Mouse (Mus musculus): ENCODE data around the gene Tom1l2. TPM values are rescaled to one million over a fixed set of nuclear protein-coding genes. Genes with fewer than 3 reads are reported as not detected.
A peak's percentile ranks its signal among the peaks of the same experiment; 100 is the strongest.

The Tom1l2 gene
- polyA plus RNA-seq, 1 experiment from 2014 or later = 47.3 TPM

DNA sequence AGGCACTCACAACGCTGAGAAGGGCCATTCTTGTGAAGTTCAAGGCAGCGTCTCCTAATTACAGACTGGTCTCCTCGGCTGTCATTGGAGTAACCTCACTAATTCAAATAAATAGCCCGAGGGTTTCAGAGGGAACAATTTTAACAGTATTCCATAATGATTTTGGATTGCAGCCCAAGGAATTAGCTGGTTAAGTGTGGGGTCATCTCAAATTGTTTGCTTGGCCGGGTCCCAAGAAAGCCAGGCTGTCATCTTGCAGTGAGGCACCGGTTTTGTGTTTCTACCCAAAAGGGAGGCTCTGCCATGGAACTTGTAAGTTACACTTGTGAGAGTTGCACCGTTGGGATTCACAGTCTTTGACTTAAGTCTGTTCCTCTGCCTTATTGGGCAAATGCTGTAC is 36.5 kb downstream of the Tom1l2 start:
- Histone ChIP-seq H3K27me3 (ENCODE audit: control insufficient read depth, insufficient read depth, low read length) (no peaks in the 10 kb centered on the region), H3K4me3 (replicated peaks; ENCODE audit: low read length) (no peak overlapping the region), H3K9me3 (ENCODE audit: control insufficient read depth, low read length) (no peaks in the 10 kb centered on the region), H3K36me3 (replicated peaks; ENCODE audit: control insufficient read depth, insufficient read depth) (no peaks in the 10 kb centered on the region), H3K27ac (no peak overlapping the region), H3K4me1 (replicated peaks; ENCODE audit: control insufficient read depth, insufficient read depth, low read length) (peaks cover 57% of the 10 kb centered on the region), H3K9ac (no peak overlapping the region), H3K4me2 (replicated peaks) (no peak overlapping the region)
- WGBS = 51% methylated on average over 7 of the region's 7 CpGs
- ATAC-seq (ENCODE audit: low FRiP score) = no peak
- no peak for DNase-seq (ENCODE audit: low spot score)

DNA sequence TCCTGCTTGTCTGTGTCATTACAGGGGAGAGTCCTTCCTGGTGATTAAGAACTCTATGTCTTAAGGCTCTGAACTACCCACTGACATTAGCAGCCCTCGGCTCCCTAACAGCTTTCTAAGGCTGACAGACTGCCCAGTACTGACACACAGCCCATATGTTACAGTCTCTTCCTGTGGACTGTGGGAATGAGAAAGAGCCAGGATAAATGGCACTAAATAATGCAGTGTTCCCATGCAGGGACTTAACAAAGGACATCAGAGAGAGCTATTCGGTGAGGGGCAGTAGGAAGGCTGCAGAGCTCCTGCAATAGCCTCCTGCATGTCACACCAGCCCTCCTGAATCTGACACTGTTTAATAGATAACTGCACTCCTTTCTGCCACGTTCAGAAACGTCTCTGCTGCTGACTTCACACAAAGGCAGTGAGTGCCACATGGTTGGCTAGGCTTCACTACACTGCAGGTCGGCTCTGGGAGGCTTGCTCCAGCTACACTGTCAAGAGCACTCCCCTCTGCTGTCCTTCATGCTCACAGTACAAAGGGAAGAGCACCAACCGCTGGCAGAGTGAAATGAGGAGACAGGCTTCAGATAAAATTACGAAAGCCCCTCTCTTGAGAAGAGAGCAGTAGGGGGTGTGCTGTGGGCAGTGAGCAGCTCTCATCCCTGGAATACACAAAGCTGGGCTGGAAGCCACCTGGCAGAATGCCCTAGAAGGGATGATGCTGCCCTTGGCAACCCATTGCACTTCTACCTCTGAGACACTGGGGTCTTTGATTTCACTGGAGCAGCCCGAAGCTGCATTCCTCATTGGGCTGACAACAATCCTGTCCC is 41.5 kb downstream of the Tom1l2 start:
- Histone ChIP-seq H3K9ac (peak overlapping the region; percentile 47), H3K36me3 (replicated peaks; ENCODE audit: control insufficient read depth, insufficient read depth) (no peaks in the 10 kb centered on the region), H3K9me3 (ENCODE audit: control insufficient read depth, low read length) (no peaks in the 10 kb centered on the region), H3K4me2 (replicated peaks) (peak overlapping the region; percentile 32), H3K4me3 (replicated peaks; ENCODE audit: low read length) (no peak overlapping the region), H3K4me1 (replicated peaks; ENCODE audit: control insufficient read depth, insufficient read depth, low read length) (peaks cover 25% of the 10 kb centered on the region), H3K27me3 (ENCODE audit: control insufficient read depth, insufficient read depth, low read length) (no peaks in the 10 kb centered on the region), H3K27ac (peak overlapping the region; percentile 95)
- 3% methylated on average over 8 of the region's 8 CpGs for WGBS
- ATAC-seq (ENCODE audit: low FRiP score) = peak; percentile 91
- DNase-seq (ENCODE audit: low spot score) = peak; percentile 94

DNA sequence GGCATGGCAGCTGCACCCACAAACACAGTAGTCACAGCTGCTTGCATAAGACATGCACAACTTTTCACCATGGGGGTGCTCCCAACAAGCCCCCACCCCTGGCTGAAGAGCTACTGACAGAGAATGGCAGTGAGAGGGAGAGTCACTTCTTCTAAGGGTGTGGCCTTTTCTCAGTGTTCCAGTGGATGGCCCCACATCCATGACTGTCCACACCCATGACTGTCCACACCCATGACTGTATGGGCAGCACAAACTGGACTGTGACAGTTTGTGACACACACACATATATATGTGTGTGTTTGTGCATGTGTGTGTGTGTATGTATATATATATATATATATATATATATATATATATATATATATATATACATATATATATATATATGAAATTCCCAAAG is 42.8 kb downstream of the Tom1l2 start:
- H3K4me3 ChIP-seq (replicated peaks; ENCODE audit: low read length) = no peak overlapping the region
- no peak for ATAC-seq (ENCODE audit: low FRiP score)
- no peak overlapping the region for H3K9ac ChIP-seq
- H3K27me3 ChIP-seq (ENCODE audit: control insufficient read depth, insufficient read depth, low read length) = no peaks in the 10 kb centered on the region
- DNase-seq (ENCODE audit: low spot score) = no peak
- peaks cover 25% of the 10 kb centered on the region for H3K4me1 ChIP-seq (replicated peaks; ENCODE audit: control insufficient read depth, insufficient read depth, low read length)
- H3K36me3 ChIP-seq (replicated peaks; ENCODE audit: control insufficient read depth, insufficient read depth) = no peaks in the 10 kb centered on the region
- peak overlapping the region; percentile 29; the same call in 1 of the 2 replicates for H3K27ac ChIP-seq
- no peak overlapping the region for H3K4me2 ChIP-seq (replicated peaks)
- no peaks in the 10 kb centered on the region for H3K9me3 ChIP-seq (ENCODE audit: control insufficient read depth, low read length)

GRCm38 (mm10) chr11:60308506-60309116 is 44.1 kb downstream of the Tom1l2 start:
- no peaks in the 10 kb centered on the region for H3K36me3 ChIP-seq (replicated peaks; ENCODE audit: control insufficient read depth, insufficient read depth)
- DNase-seq (ENCODE audit: low spot score) = no peak
- no peak for ATAC-seq (ENCODE audit: low FRiP score)
- H3K27me3 ChIP-seq (ENCODE audit: control insufficient read depth, insufficient read depth, low read length) = no peaks in the 10 kb centered on the region
- no peaks in the 10 kb centered on the region for H3K9me3 ChIP-seq (ENCODE audit: control insufficient read depth, low read length)
- H3K4me2 ChIP-seq (replicated peaks) = no peak overlapping the region
- H3K9ac ChIP-seq = no peak overlapping the region
- no peak overlapping the region for H3K4me3 ChIP-seq (replicated peaks; ENCODE audit: low read length)
- peaks cover 25% of the 10 kb centered on the region for H3K4me1 ChIP-seq (replicated peaks; ENCODE audit: control insufficient read depth, insufficient read depth, low read length)
- no peak overlapping the region for H3K27ac ChIP-seq
- 75% methylated on average over 12 of the region's 12 CpGs for WGBS

- Histone ChIP-seq H3K9ac (no peak overlapping the region), H3K4me2 (replicated peaks) (no peak overlapping the region), H3K4me1 (replicated peaks; ENCODE audit: control insufficient read depth, insufficient read depth, low read length) (peaks cover 28% of the 10 kb centered on the region), H3K36me3 (replicated peaks; ENCODE audit: control insufficient read depth, insufficient read depth) (no peaks in the 10 kb centered on the region), H3K9me3 (ENCODE audit: control insufficient read depth, low read length) (no peaks in the 10 kb centered on the region), H3K27me3 (ENCODE audit: control insufficient read depth, insufficient read depth, low read length) (no peaks in the 10 kb centered on the region), H3K27ac (no peak overlapping the region), H3K4me3 (replicated peaks; ENCODE audit: low read length) (no peak overlapping the region)
- WGBS = 84% methylated on average over 2 of the region's 2 CpGs
- DNase-seq (ENCODE audit: low spot score) (no peak), ATAC-seq (ENCODE audit: low FRiP score) (no peak)
Observed at GRCm38 (mm10) chr11:60308061-60308460, 44.6 kb downstream of the Tom1l2 start.

- Histone ChIP-seq H3K27me3 (ENCODE audit: control insufficient read depth, insufficient read depth, low read length) (no peaks in the 10 kb centered on the region), H3K27ac (no peak overlapping the region), H3K4me1 (replicated peaks; ENCODE audit: control insufficient read depth, insufficient read depth, low read length) (peaks cover 31% of the 10 kb centered on the region), H3K4me2 (replicated peaks) (no peak overlapping the region), H3K36me3 (replicated peaks; ENCODE audit: control insufficient read depth, insufficient read depth) (no peaks in the 10 kb centered on the region), H3K9ac (no peak overlapping the region), H3K9me3 (ENCODE audit: control insufficient read depth, low read length) (no peaks in the 10 kb centered on the region), H3K4me3 (replicated peaks; ENCODE audit: low read length) (no peak overlapping the region)
- 76% methylated on average over 2 of the region's 2 CpGs for WGBS
- no peak for DNase-seq (ENCODE audit: low spot score)
- ATAC-seq (ENCODE audit: low FRiP score) = no peak
Observed at GRCm38 (mm10) chr11:60307375-60307825, 45.3 kb downstream of the Tom1l2 start.

- Histone ChIP-seq H3K36me3 (replicated peaks; ENCODE audit: control insufficient read depth, insufficient read depth) (no peaks in the 10 kb centered on the region), H3K27ac (no peak overlapping the region), H3K27me3 (ENCODE audit: control insufficient read depth, insufficient read depth, low read length) (no peaks in the 10 kb centered on the region), H3K9ac (no peak overlapping the region), H3K4me3 (replicated peaks; ENCODE audit: low read length) (no peak overlapping the region), H3K4me1 (replicated peaks; ENCODE audit: control insufficient read depth, insufficient read depth, low read length) (peaks cover 31% of the 10 kb centered on the region), H3K4me2 (replicated peaks) (no peak overlapping the region), H3K9me3 (ENCODE audit: control insufficient read depth, low read length) (no peaks in the 10 kb centered on the region)
- 61% methylated on average over 4 of the region's 4 CpGs for WGBS
- ATAC-seq (ENCODE audit: low FRiP score) = no peak
- DNase-seq (ENCODE audit: low spot score) = peak; percentile 59
Observed at GRCm38 (mm10) chr11:60306834-60307233, 45.9 kb downstream of the Tom1l2 start.

GRCm38 (mm10) chr11:60305611-60306010 is 47.1 kb downstream of the Tom1l2 start:
- no peak overlapping the region for H3K9ac ChIP-seq
- H3K9me3 ChIP-seq (ENCODE audit: control insufficient read depth, low read length) = no peaks in the 10 kb centered on the region
- H3K36me3 ChIP-seq (replicated peaks; ENCODE audit: control insufficient read depth, insufficient read depth) = no peaks in the 10 kb centered on the region
- ATAC-seq (ENCODE audit: low FRiP score) (no peak), DNase-seq (ENCODE audit: low spot score) (no peak)
- no peak overlapping the region for H3K4me2 ChIP-seq (replicated peaks)
- no peaks in the 10 kb centered on the region for H3K27me3 ChIP-seq (ENCODE audit: control insufficient read depth, insufficient read depth, low read length)
- peaks cover 31% of the 10 kb centered on the region for H3K4me1 ChIP-seq (replicated peaks; ENCODE audit: control insufficient read depth, insufficient read depth, low read length)
- WGBS = 55% methylated on average over 4 of the region's 4 CpGs
- 0 out of 2 replicates have a peak overlapping the region, but pooled peaks have one; percentile 39 for H3K27ac ChIP-seq
- H3K4me3 ChIP-seq (replicated peaks; ENCODE audit: low read length) = no peak overlapping the region

GRCm38 (mm10) chr11:60303497-60303896 is 49.2 kb downstream of the Tom1l2 start:
- Histone ChIP-seq H3K4me3 (replicated peaks; ENCODE audit: low read length) (no peak overlapping the region), H3K4me2 (replicated peaks) (no peak overlapping the region), H3K27me3 (ENCODE audit: control insufficient read depth, insufficient read depth, low read length) (no peaks in the 10 kb centered on the region), H3K4me1 (replicated peaks; ENCODE audit: control insufficient read depth, insufficient read depth, low read length) (peaks cover 33% of the 10 kb centered on the region), H3K9ac (no peak overlapping the region), H3K9me3 (ENCODE audit: control insufficient read depth, low read length) (no peaks in the 10 kb centered on the region), H3K27ac (peak overlapping the region; percentile 85; the same call in 1 of the 2 replicates), H3K36me3 (replicated peaks; ENCODE audit: control insufficient read depth, insufficient read depth) (no peaks in the 10 kb centered on the region)
- DNase-seq (ENCODE audit: low spot score) (no peak), ATAC-seq (ENCODE audit: low FRiP score) (no peak)
- WGBS = 76% methylated on average over 2 of the region's 2 CpGs

All from hindbrain, embryonic 14.5 days (tissue).